Mouse (Mus musculus): ENCODE results near the gene 1700069L16Rik. TPM values are rescaled to one million over a fixed set of nuclear protein-coding genes. Genes with fewer than 3 reads are reported as not detected.
A peak's percentile ranks its signal among the peaks of the same experiment; 100 is the strongest.

1700069L16Rik gene
- total RNA-seq, 1 experiment from 2014 or later = not detected

- no peak for ATAC-seq (ENCODE audit: extremely low read depth, insufficient number of reproducible peaks, low FRiP score, poor library complexity, severe bottlenecking)
These were observed 69.8 kb downstream of the 1700069L16Rik start for GRCm38 (mm10) chr5:113654821-113655220.

- ATAC-seq (ENCODE audit: extremely low read depth, insufficient number of reproducible peaks, low FRiP score, poor library complexity, severe bottlenecking) = no peak
These were observed 70.4 kb downstream of the 1700069L16Rik start for GRCm38 (mm10) chr5:113654206-113654605.

GRCm38 (mm10) chr5:113652215-113652614 is 72.4 kb downstream of the 1700069L16Rik start:
- ATAC-seq (ENCODE audit: extremely low read depth, insufficient number of reproducible peaks, low FRiP score, poor library complexity, severe bottlenecking) = no peak

- no peak for ATAC-seq (ENCODE audit: extremely low read depth, insufficient number of reproducible peaks, low FRiP score, poor library complexity, severe bottlenecking)
These were observed 74.3 kb downstream of the 1700069L16Rik start, which contains the start of gene Cmklr1 for GRCm38 (mm10) chr5:113650035-113650865. Gene Cmklr1 (minus strand): TSS chr5:113650426.

GRCm38 (mm10) chr5:113648647-113649211 is 75.8 kb downstream of the 1700069L16Rik start:
- ATAC-seq (ENCODE audit: extremely low read depth, insufficient number of reproducible peaks, low FRiP score, poor library complexity, severe bottlenecking) = no peak

GRCm38 (mm10) chr5:113647141-113647540 is 77.4 kb downstream of the 1700069L16Rik start:
- ATAC-seq (ENCODE audit: extremely low read depth, insufficient number of reproducible peaks, low FRiP score, poor library complexity, severe bottlenecking) = no peak

GRCm38 (mm10) chr5:113644520-113644919 is 80.1 kb downstream of the 1700069L16Rik start:
- ATAC-seq (ENCODE audit: extremely low read depth, insufficient number of reproducible peaks, low FRiP score, poor library complexity, severe bottlenecking) = peak; percentile 51; the same call in 1 of the 2 replicates

- peak; percentile 28; the same call in 1 of the 2 replicates for ATAC-seq (ENCODE audit: extremely low read depth, insufficient number of reproducible peaks, low FRiP score, poor library complexity, severe bottlenecking)
These were observed 81.3 kb downstream of the 1700069L16Rik start for GRCm38 (mm10) chr5:113643107-113643848.

Other genes starting within 250 kb of the 1700069L16Rik start
- 0.74 and 1.0 TPM in 2 replicates for gene Wscd2, start 234.4 kb downstream of the 1700069L16Rik start, total RNA-seq (2017)
- gene Cmklr1, start 74.3 kb downstream of the 1700069L16Rik start, total RNA-seq (2017) = 0.49 and 0.58 TPM in 2 replicates
- gene Ficd, start 11.0 kb upstream of the 1700069L16Rik start, total RNA-seq (2017) = 3.6 and 3.8 TPM in 2 replicates
- gene Sart3, start 47.7 kb upstream of the 1700069L16Rik start, total RNA-seq (2017) = 46.8 and 50.5 TPM in 2 replicates
- gene Iscu, start 48.0 kb upstream of the 1700069L16Rik start, total RNA-seq (2017) = 162 and 184 TPM in 2 replicates
- gene Tmem119, start 75.7 kb upstream of the 1700069L16Rik start, total RNA-seq (2017) = 0.23 TPM in 1 of 2 replicates, not detected in the other
- gene Selplg, start 107.9 kb upstream of the 1700069L16Rik start, total RNA-seq (2017) = 568 and 590 TPM in 2 replicates
- 76.9 and 78.5 TPM in 2 replicates for gene Coro1c, start 184.0 kb upstream of the 1700069L16Rik start, total RNA-seq (2017)